Mouse (Mus musculus) olfactory bulb, adult 2 months (tissue): ENCODE measurements around the gene Naa11.

ENCODE experiments used
- CTCF ChIP-seq: fragments of 200-500 bp; IDR thresholded peaks from 2 replicates; pipeline ENCODE4 v1.5.1; 2012; ENCODE audit warnings: low read depth, mild to moderate bottlenecking, low read length, moderate library complexity; ENCODE audit not compliant: insufficient read depth
- POLR2A ChIP-seq: fragments of 200-500 bp; IDR thresholded peaks from 2 replicates; pipeline ENCODE4 v1.6.1; 2012; ENCODE audit warnings: mild to moderate bottlenecking, low read depth, low read length, moderate library complexity; ENCODE audit not compliant: insufficient read depth

GRCm38 (mm10) chr5:97355152-97355551 lies 37.0 kb downstream of the Naa11 start:
- TF ChIP-seq CTCF (no peak), POLR2A (no peak)
